Mouse (Mus musculus): Measurements from ENCODE around the gene Fam122a. TPM values are rescaled to one million over a fixed set of nuclear protein-coding genes. Genes with fewer than 3 reads are reported as not detected.

The Fam122a gene
- polyA plus RNA-seq, 1 experiment: not detected

GRCm38 (mm10) chr19:24426759-24427181 is 50.4 kb downstream of the Fam122a start:
- TF ChIP-seq CTCF (IDR thresholded peaks at IDR 0.05; ENCODE audit: insufficient read depth, low read depth, low read length) (no peak), POLR2A (IDR thresholded peaks at IDR 0.05; ENCODE audit: insufficient read depth, low read depth, low read length) (no peak)
- Histone ChIP-seq H3K27ac (ENCODE audit: insufficient read depth, low read depth, low read length) (no peak overlapping the region), H3K4me1 (ENCODE audit: control insufficient read depth, insufficient read depth, low read length) (no peaks in the 10 kb centered on the region), H3K4me3 (ENCODE audit: insufficient read depth, low read depth, low read length) (no peak overlapping the region)
- 88% methylated on average over 7 of the region's 7 CpGs for WGBS

Other genes starting within 250 kb of the Fam122a start
- not detected in 2 replicates for gene Fxn, start 196.8 kb downstream of the Fam122a start, polyA plus RNA-seq (2012; ENCODE audit: insufficient read depth, insufficient read length, low replicate concordance, missing spikeins)
- not detected in 2 replicates for gene Pip5k1b, start 78.5 kb upstream of the Fam122a start, polyA plus RNA-seq (2012; ENCODE audit: insufficient read depth, insufficient read length, low replicate concordance, missing spikeins)
- gene Tmem252, start 196.7 kb upstream of the Fam122a start, polyA plus RNA-seq (2012; ENCODE audit: insufficient read depth, insufficient read length, low replicate concordance, missing spikeins): not detected in 2 replicates